Mouse (Mus musculus): Measurements from ENCODE around the gene Samm50. TPM values are rescaled to one million over a fixed set of nuclear protein-coding genes. Genes with fewer than 3 reads are reported as not detected.
"Not testable (repeated sequence)": the region's sequence is repeated elsewhere in the genome, so short reads cannot be mapped to it uniquely, and the experiment has no call there.

Samm50 gene
- not detected in 2 replicates for polyA plus RNA-seq (2012; ENCODE audit: insufficient read depth, insufficient read length, low replicate concordance, missing spikeins)

DNA sequence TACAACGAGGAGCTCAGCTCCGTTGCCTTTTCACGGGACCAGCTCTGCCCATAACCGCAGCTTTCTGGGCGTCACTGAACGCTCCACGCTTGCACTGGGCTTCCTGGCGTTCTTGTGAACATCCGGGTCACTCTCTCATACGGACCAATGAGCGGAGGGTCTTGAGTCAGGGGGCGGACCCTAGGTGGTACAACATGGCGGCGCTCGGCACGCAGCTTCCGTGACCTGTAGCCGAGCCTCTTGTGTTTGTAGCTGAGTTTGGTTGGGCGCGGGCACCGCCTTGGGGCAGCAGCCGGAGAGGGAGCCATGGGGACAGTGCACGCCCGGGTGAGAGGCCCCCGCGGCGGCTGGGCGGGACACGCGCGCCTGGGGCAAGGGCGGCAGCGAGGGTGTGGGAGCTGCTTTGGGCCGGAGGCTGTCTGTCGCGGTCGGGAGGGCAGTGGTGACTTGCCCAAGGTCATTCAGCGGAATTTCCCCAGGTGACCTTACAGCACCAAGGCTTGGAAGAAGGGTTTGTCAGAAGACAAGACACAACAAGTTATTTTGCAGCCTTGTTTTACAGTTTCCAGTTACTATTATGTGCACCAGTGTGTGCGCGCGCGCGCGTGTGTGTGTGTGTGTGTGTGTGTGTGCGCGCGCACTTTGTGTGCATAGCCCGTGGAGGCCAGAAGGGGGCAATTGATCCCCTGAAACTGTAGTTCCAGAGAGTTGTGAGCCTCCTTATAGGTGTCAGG lies at the start of gene Samm50:
TSS of gene Samm50 (plus strand) at position 184 of the 734 bp plus-strand sequence.
- Histone ChIP-seq H3K4me1 (ENCODE audit: control insufficient read depth, insufficient read depth, low read length) (peaks cover 8% of the 10 kb centered on the region), H3K27ac (ENCODE audit: insufficient read depth, low read depth, low read length) (peak within 1 kb of the TSS; percentile 70), H3K4me3 (ENCODE audit: insufficient read depth, low read depth, low read length) (peak within 1 kb of the TSS; percentile 80)
- TF ChIP-seq POLR2A (IDR thresholded peaks at IDR 0.05; ENCODE audit: insufficient read depth, low read depth, low read length): peak; percentile 61
- TF ChIP-seq CTCF (IDR thresholded peaks at IDR 0.05; ENCODE audit: insufficient read depth, low read depth, low read length): no peak
- 5% methylated on average over 48 of the region's 48 CpGs for WGBS

DNA sequence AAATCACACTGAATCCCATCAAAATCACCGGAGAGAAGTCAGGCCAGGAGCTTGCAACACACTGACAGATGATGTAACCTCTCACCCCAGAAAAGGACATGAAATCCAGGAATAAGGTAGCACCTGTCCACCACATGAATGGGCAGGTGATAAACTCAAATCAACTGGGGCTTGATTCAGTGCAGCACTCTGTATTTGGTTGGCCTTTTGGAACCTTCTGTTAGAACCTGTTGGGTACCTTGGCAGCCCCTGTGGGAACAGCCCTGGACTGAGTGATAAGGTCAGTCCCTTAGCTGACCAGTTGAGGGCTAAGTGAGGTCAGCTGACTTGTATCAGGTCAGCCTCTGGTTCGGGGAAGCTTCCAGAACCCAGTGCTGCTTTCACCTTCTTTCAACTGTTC lies 35.9 kb upstream of the Samm50 start:
- Histone ChIP-seq H3K4me3 (ENCODE audit: insufficient read depth, low read depth, low read length) (no peak overlapping the region), H3K27ac (ENCODE audit: insufficient read depth, low read depth, low read length) (no peak overlapping the region), H3K4me1 (ENCODE audit: control insufficient read depth, insufficient read depth, low read length) (no peaks in the 10 kb centered on the region)
- TF ChIP-seq POLR2A (IDR thresholded peaks at IDR 0.05; ENCODE audit: insufficient read depth, low read depth, low read length) (no peak), CTCF (IDR thresholded peaks at IDR 0.05; ENCODE audit: insufficient read depth, low read depth, low read length) (no peak)
- 97% methylated on average over 2 of the region's 2 CpGs for WGBS

DNA sequence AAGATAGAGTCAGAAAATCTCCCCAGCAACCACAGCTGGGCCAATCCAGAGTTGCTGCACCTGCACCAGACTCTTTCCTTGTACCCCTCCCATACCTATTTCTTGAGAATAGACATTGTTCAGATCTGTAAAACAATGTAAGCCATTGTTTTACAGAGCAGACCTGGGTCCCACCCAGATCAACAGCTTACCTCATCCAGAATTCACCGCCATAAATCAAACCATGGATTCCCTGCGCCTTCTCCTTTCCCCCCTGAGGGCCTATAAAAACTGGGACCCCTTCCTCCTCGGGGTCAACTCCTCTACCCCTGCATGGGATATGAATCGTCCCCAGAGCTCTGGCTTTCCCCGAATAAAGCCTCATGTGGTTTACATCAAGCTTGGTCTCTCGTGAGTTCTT lies 34.5 kb upstream of the Samm50 start:
- not testable (repeated sequence) for H3K4me3 ChIP-seq (ENCODE audit: insufficient read depth, low read depth, low read length); H3K4me1 ChIP-seq (ENCODE audit: control insufficient read depth, insufficient read depth, low read length); H3K27ac ChIP-seq (ENCODE audit: insufficient read depth, low read depth, low read length)
- 87% methylated on average over 6 of the region's 6 CpGs for WGBS

DNA sequence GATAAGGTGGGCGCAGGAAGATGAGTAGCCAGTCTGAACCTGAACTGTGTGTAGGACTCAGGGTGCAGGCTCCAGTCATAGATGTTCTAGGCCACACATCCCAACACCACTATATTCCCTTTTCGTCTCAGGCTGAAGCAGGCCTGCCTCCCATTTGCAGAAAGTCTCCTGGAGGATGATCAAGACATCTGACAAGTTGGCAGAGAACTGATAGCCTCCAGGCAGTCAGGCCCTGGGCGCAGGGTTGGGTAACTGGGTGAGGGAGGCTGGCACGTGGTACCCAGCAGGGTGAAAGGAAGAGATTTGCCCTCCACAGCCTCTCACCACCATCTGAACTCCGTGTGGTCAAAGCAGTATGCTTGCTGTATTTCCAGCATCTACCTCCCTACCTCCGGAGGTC lies 30.2 kb upstream of the Samm50 start:
- 82% methylated on average over 6 of the region's 6 CpGs for WGBS
- H3K4me1 ChIP-seq (ENCODE audit: control insufficient read depth, insufficient read depth, low read length): no peaks in the 10 kb centered on the region
- no peak overlapping the region for H3K4me3 ChIP-seq (ENCODE audit: insufficient read depth, low read depth, low read length)
- TF ChIP-seq CTCF (IDR thresholded peaks at IDR 0.05; ENCODE audit: insufficient read depth, low read depth, low read length) (no peak), POLR2A (IDR thresholded peaks at IDR 0.05; ENCODE audit: insufficient read depth, low read depth, low read length) (no peak)
- H3K27ac ChIP-seq (ENCODE audit: insufficient read depth, low read depth, low read length): no peak overlapping the region

DNA sequence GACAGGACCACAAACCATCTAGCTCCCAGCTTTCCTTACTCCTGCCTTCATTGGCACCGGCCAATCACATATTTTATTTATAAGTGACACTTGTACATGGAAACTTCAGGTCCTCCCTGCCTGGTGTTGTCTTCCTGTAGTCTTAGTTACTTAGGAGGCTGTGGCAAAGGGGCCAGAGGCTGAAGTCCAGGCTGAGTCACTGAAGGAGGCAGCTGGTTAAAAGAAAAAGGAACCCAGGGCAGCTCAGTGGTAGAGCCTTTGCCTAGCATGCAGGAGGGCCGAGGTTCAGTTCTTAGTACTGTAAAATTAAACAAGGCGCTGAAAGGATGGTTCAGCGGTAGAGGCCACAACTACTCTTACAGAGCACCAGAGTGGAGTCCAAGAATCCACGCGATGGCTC lies 25.2 kb upstream of the Samm50 start:
- TF ChIP-seq POLR2A (IDR thresholded peaks at IDR 0.05; ENCODE audit: insufficient read depth, low read depth, low read length) (no peak), CTCF (IDR thresholded peaks at IDR 0.05; ENCODE audit: insufficient read depth, low read depth, low read length) (no peak)
- WGBS: 60% methylated on average over 6 of the region's 6 CpGs
- Histone ChIP-seq H3K4me3 (ENCODE audit: insufficient read depth, low read depth, low read length) (no peak overlapping the region), H3K4me1 (ENCODE audit: control insufficient read depth, insufficient read depth, low read length) (peaks cover 11% of the 10 kb centered on the region), H3K27ac (ENCODE audit: insufficient read depth, low read depth, low read length) (no peak overlapping the region)

DNA sequence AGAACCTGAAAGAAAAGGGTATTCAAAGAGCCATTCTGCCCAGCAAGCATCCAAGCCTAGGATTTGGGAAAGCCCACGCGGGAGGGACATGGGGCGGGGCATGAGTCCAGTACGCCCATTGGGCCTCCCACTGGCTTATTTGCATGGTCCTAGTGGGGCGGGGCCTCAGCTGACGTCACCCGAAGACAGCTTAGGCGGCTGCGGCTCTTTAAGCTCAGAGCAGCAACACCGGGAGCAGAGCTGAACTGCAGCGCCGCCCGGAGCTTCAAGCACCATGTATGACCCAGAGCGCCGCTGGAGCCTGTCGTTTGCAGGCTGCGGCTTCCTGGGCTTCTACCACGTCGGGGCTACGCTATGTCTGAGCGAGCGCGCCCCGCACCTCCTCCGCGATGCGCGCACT lies 24.4 kb upstream of the Samm50 start, which contains the start of gene Pnpla3:
TSS of gene Pnpla3 (plus strand) at position 238 of the 400 bp plus-strand sequence.
- Histone ChIP-seq H3K4me3 (ENCODE audit: insufficient read depth, low read depth, low read length) (peak within 1 kb of the TSS; percentile 70), H3K4me1 (ENCODE audit: control insufficient read depth, insufficient read depth, low read length) (peaks cover 11% of the 10 kb centered on the region), H3K27ac (ENCODE audit: insufficient read depth, low read depth, low read length) (peak within 1 kb of the TSS; percentile 64)
- TF ChIP-seq CTCF (IDR thresholded peaks at IDR 0.05; ENCODE audit: insufficient read depth, low read depth, low read length): no peak
- TF ChIP-seq POLR2A (IDR thresholded peaks at IDR 0.05; ENCODE audit: insufficient read depth, low read depth, low read length): peak; percentile 96
- WGBS: under 1% methylated on average over 28 of the region's 28 CpGs

DNA sequence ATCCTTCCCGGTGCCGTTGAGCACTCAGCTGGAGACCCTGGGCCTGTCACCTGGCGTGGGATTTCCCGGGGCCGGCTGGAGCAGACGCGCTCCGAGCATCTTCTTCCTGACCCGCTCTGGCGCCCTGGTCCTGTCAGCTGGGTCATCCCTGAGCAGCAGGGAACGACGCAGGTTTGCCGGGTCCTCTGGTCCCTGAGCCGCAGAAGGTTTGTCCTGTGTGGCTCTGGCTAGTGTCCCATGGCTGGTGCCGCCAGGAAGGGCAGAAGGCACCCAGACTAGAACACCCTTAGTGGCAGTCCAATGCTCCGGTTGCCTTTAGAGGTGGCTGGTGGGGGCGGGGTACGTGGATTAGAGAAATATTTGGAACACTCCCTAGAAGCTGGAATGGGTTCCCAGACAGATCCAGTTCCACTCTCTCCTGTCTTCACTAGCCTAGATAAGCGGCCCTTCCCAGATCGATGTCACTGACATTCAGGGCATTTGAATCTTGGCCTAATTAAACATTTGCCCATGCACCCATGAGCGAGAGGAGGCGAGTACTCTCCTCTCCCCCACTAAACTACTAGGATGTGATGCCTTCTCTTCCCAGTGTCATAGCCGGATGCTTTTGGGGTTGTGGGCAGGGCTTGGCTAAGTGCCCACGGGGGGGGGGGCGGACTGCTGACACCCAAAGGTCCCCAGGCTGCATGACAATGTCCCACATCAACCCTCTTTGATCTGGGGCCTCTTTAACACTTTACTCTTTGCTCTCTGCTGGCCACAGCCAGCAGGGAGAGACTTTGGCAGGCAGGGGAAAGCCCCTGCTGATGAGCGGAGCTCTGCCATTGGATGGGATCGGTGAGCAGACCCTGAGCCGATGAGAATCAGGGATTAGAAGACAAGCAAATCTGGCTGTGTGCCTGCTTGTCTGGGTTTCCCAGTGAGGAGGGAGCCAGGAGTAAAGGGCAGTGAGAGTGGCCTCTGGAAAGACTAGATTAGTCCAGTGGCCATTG lies 23.6 kb upstream of the Samm50 start:
- H3K27ac ChIP-seq (ENCODE audit: insufficient read depth, low read depth, low read length): peak overlapping the region; percentile 64; the same call in 1 of the 2 replicates
- H3K4me1 ChIP-seq (ENCODE audit: control insufficient read depth, insufficient read depth, low read length): peaks cover 11% of the 10 kb centered on the region
- peak overlapping the region; percentile 70 for H3K4me3 ChIP-seq (ENCODE audit: insufficient read depth, low read depth, low read length)
- WGBS: 3% methylated on average over 28 of the region's 28 CpGs
- TF ChIP-seq CTCF (IDR thresholded peaks at IDR 0.05; ENCODE audit: insufficient read depth, low read depth, low read length) (no peak), POLR2A (IDR thresholded peaks at IDR 0.05; ENCODE audit: insufficient read depth, low read depth, low read length) (no peak)

DNA sequence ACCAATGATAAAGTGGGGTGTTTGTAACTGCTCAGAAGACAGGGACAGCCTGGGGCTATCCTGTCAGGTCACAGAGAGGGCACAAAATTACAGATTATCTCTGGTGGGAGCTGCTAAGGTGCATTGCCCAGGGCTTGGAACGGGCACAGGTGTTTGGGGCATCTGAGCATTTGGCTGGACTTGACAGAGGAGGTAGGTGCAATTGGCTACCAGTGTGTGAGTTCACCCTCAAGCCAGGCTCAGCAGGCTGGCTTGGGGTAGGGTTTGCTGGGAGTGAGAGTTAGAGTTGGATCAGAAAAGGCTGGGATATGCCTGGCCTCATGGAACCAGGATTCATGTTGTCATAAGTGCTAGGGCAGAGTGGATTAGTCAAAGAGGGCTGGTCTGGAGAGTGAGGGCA lies 22.5 kb upstream of the Samm50 start:
- WGBS: 93% methylated on average over 1 of the region's 1 CpGs
- no peak overlapping the region for H3K4me3 ChIP-seq (ENCODE audit: insufficient read depth, low read depth, low read length)
- peaks cover 11% of the 10 kb centered on the region for H3K4me1 ChIP-seq (ENCODE audit: control insufficient read depth, insufficient read depth, low read length)
- no peak for TF ChIP-seq CTCF (IDR thresholded peaks at IDR 0.05; ENCODE audit: insufficient read depth, low read depth, low read length)
- TF ChIP-seq POLR2A (IDR thresholded peaks at IDR 0.05; ENCODE audit: insufficient read depth, low read depth, low read length): no peak
- H3K27ac ChIP-seq (ENCODE audit: insufficient read depth, low read depth, low read length): no peak overlapping the region

DNA sequence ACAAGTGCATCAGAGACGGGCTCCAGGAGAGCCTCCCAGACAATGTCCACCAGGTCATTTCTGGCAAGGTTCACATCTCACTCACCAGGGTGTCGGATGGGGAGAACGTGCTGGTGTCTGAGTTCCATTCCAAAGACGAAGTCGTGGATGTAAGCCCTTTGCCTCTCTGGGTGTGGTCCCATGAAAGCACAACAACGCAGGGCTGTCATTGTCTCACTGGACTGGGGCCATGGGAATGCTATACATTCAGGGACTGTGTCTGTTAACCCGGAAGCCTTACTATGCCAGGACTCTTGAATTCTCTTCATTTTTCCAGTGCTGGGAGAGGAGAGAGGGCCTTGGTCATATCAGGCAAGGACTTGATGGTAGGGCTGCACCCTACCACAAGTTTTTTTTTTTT lies 20.9 kb upstream of the Samm50 start:
- 89% methylated on average over 7 of the region's 7 CpGs for WGBS
- Histone ChIP-seq H3K4me3 (ENCODE audit: insufficient read depth, low read depth, low read length) (no peak overlapping the region), H3K4me1 (ENCODE audit: control insufficient read depth, insufficient read depth, low read length) (peaks cover 11% of the 10 kb centered on the region), H3K27ac (ENCODE audit: insufficient read depth, low read depth, low read length) (no peak overlapping the region)
- TF ChIP-seq POLR2A (IDR thresholded peaks at IDR 0.05; ENCODE audit: insufficient read depth, low read depth, low read length) (no peak), CTCF (IDR thresholded peaks at IDR 0.05; ENCODE audit: insufficient read depth, low read depth, low read length) (no peak)
